ENCODE assay signal across 9 mouse cellular contexts in the genomic region with DNA sequence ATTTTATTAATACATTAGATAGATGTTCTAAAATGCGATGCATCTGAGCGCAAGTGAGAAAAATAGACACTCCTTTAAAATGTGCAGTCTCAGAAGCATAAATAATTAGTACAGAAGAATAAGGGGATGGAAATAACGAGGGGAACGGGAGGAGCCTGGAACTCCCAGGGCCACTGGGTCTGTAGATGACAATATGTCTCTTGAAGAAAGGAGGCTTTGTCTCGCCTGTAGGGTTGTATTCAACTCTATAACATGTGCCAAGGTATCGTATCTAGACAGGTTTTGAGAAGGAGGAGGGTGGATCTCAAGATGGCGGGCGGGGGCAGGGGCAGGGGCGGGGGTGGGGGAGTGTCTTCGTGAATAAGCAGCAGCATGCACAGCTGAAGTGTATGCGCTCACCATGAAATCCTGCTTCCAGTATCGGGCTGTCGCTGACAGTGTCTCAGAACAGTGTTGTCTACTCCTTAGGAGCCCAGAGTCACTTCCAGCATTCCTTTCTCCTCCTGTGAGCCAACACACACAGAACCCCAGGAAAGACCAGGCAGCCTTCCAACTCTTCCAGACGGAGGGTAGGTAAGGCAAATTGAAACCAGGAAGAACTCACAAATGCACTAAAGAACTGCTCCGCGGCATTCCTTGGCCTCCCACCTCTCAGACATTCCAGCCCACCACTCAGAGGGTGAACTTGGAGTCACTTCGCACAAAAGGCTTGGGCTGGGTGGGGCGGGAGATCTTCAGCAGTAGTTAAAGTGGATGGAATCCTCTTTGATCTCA. TPM values are rescaled to one million over a fixed set of nuclear protein-coding genes. Genes with fewer than 3 reads are reported as not detected.
DNase-seq lines count a peak whose midpoint lies in the region; ATAC-seq and TF ChIP-seq lines count a peak whose summit lies in the region.
"Had no signal": no experiment of that assay in that cellular context is flagged by ENCODE, and none has a peak within 500 bp of the region (broad histone marks: within the 10 kb centered on the region; RNA-seq: fewer than 3 reads in every experiment).

No protein-coding gene starts in this region.

- WGBS in midbrain, postnatal 0 days: 61% methylated on average over 18 of the region's 18 CpGs
- 75% methylated on average over 18 of the region's 18 CpGs for WGBS in midbrain, embryonic 11.5 days
- WGBS in small intestine, adult 2 months: 30% methylated on average over 18 of the region's 18 CpGs

- H3K4me1 ChIP-seq in midbrain, postnatal 0 days (ENCODE audit: insufficient read depth, low read length): peaks cover 3% of the 10 kb centered on the region
- H3K4me1 ChIP-seq in midbrain, embryonic 11.5 days (ENCODE audit: control insufficient read depth, insufficient read depth, low read length): no peaks in the 10 kb centered on the region
- H3K4me1 ChIP-seq in small intestine, adult 2 months (ENCODE audit: control insufficient read depth, insufficient read depth, insufficient read length, low read length): peaks cover 5% of the 10 kb centered on the region

- no peaks in the 10 kb centered on the region for H3K36me3 ChIP-seq in midbrain, postnatal 0 days (ENCODE audit: insufficient read depth, low read length)
- no peaks in the 10 kb centered on the region for H3K36me3 ChIP-seq in midbrain, embryonic 11.5 days (ENCODE audit: control insufficient read depth, insufficient read depth, low read length)
- no peaks in the 10 kb centered on the region for H3K36me3 ChIP-seq in small intestine, adult 2 months (ENCODE audit: control insufficient read depth, insufficient read depth, low read length)

- no peak overlapping the region for H3K4me3 ChIP-seq in midbrain, postnatal 0 days (ENCODE audit: low read depth, low read length)
- H3K4me3 ChIP-seq in midbrain, embryonic 11.5 days (ENCODE audit: low read depth, low read length): no peak overlapping the region
- peak overlapping the region; percentile 0; the same call in 1 of the 2 replicates for H3K4me3 ChIP-seq in small intestine, adult 2 months (ENCODE audit: low read depth, low read length)

- no peaks in the 10 kb centered on the region for H3K27me3 ChIP-seq in midbrain, postnatal 0 days (ENCODE audit: insufficient read depth, low read length)
- no peaks in the 10 kb centered on the region for H3K27me3 ChIP-seq in midbrain, embryonic 11.5 days (ENCODE audit: control insufficient read depth, insufficient read depth, low read length)
- no peaks in the 10 kb centered on the region for H3K27me3 ChIP-seq in small intestine, adult 2 months (ENCODE audit: control insufficient read depth, insufficient read depth, low read length)

- no peaks in the 10 kb centered on the region for H3K9me3 ChIP-seq in midbrain, postnatal 0 days (ENCODE audit: low read length)
- H3K9me3 ChIP-seq in midbrain, embryonic 11.5 days (ENCODE audit: control insufficient read depth, low read length): no peaks in the 10 kb centered on the region

- no peak for TF ChIP-seq POLR2A in small intestine, adult 2 months (IDR thresholded peaks at IDR 0.05; ENCODE audit: low read depth, low read length)

- no peak for TF ChIP-seq CTCF in midbrain, postnatal 0 days (IDR thresholded peaks at IDR 0.05)
- TF ChIP-seq CTCF in small intestine, adult 2 months (IDR thresholded peaks at IDR 0.05; ENCODE audit: extremely low read depth, insufficient read length, insufficient replicate concordance, low read depth, low read length): no peak

- no peak overlapping the region for H3K4me2 ChIP-seq in midbrain, postnatal 0 days (ENCODE audit: low read depth, low read length, poor library complexity, severe bottlenecking)
- no peak overlapping the region for H3K4me2 ChIP-seq in midbrain, embryonic 11.5 days

- DNase-seq in adrenal gland, postnatal 10 days: peak; percentile 32
- no peak for DNase-seq in adrenal gland, adult 2 months
- DNase-seq in midbrain, postnatal 0 days (ENCODE audit: low spot score): peak; percentile 32
- no peak for DNase-seq in midbrain, embryonic 11.5 days (ENCODE audit: low spot score, missing footprints)
- peak; percentile 41 to 68 for DNase-seq in kidney, postnatal 36 days
- no peak for DNase-seq in spleen, adult 18-20 months
- DNase-seq in retina, embryonic 14.5 days (ENCODE audit: low spot score): no peak
- DNase-seq: layer of hippocampus, postnatal 36 days had no signal

- no peak for ATAC-seq in midbrain, postnatal 0 days (ENCODE audit: low FRiP score)
- ATAC-seq in midbrain, embryonic 11.5 days (ENCODE audit: low FRiP score): no peak

- H3K27ac ChIP-seq in midbrain, postnatal 0 days (ENCODE audit: low read depth, low read length): no peak overlapping the region
- H3K27ac ChIP-seq in midbrain, embryonic 11.5 days (ENCODE audit: low read depth, low read length): no peak overlapping the region
- no peak overlapping the region for H3K27ac ChIP-seq in small intestine, adult 2 months (ENCODE audit: insufficient read depth, low read depth, low read length)

- no peak overlapping the region for H3K9ac ChIP-seq in midbrain, postnatal 0 days (replicated peaks; ENCODE audit: low read length, poor library complexity, severe bottlenecking)
- H3K9ac ChIP-seq in midbrain, embryonic 11.5 days (ENCODE audit: low read length): no peak overlapping the region

RNA-seq across cellular contexts. Expression of a gene that starts 50.7 kb away (rescaled TPM):
- 10 to 100 TPM; 41.0 to 56.9 TPM for total RNA-seq in adrenal gland, postnatal 10 days (2021)
- total RNA-seq in adrenal gland, adult 2 months (2021): 10 to 100 TPM; 27.8 to 33.3 TPM
- polyA plus RNA-seq in adrenal gland, adult 2 months (2012; rRNA removed): 7.2 and 8.6 TPM in 2 replicates
- total RNA-seq in midbrain, postnatal 0 days (2014; rRNA removed): 43.5 and 45.4 TPM in 2 replicates
- polyA plus RNA-seq in midbrain, postnatal 0 days (2015; fragmentation: Nextera tagmentation; extraction: Ambion mirVana): 15.9 and 18.3 TPM in 2 replicates
- 8.9 and 9.0 TPM in 2 replicates for polyA plus RNA-seq in midbrain, embryonic 11.5 days (2014; fragmentation: Nextera tagmentation; extraction: Ambion mirVana)
- 3.8 and 4.7 TPM in 2 replicates for polyA plus RNA-seq in small intestine, adult 2 months (2012; rRNA removed)

Comparison
In these comparisons a context has a peak if more than half of its experiments do, and no peak if none do; other contexts are left out.
1. DNase-seq: peak in adrenal gland, postnatal 10 days (single experiment), midbrain, postnatal 0 days (single experiment) and kidney, postnatal 36 days (2 of 2); none in adrenal gland, adult 2 months (single experiment), midbrain, embryonic 11.5 days (single experiment), spleen, adult 18-20 months (0 of 2) and retina, embryonic 14.5 days (single experiment).